In the genomic region with DNA sequence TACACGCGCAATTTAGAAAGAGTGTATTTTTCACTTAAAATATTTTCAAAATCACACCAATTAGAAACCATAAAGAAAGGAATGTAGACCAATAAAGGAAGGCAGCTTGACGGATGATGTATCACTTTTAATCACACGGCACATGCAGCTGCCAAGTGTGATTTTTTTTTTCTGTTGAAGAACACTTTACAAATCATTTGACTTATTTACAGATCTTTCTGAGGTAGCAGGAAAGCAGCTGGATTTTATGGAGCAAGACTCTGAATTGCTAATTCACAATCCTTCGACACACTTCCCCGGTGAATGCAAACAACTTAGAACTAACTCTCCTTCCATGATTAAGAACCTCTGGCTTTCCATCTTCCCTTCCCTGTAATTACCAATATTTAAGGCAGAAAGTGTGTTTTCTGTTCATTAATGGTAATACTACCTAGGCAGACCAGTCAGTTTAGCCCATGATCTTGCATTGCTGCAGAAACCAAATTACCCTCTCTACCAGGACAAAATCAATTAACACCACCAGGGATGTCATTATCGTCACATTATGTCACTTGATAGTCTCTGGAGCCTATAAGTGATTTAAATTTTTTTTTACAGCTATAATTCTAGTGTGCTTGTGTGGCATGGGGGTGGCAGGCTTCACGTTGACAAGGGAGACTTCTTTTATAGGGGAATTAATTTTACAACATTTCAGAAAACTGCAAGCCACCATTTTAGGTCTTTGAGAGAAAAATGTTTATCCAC, we compare ENCODE assay signal across 22 mouse cellular contexts.
DNase-seq lines count a peak whose midpoint lies in the region; ATAC-seq and TF ChIP-seq lines count a peak whose summit lies in the region.
"Had no signal": no experiment of that assay in that cellular context is flagged by ENCODE, and none has a peak within 500 bp of the region (broad histone marks: within the 10 kb centered on the region; RNA-seq: fewer than 3 reads in every experiment).

No protein-coding gene starts in this region.

- peak overlapping the region; percentile 46; the same call in 1 of the 2 replicates for H3K27ac ChIP-seq in forebrain, embryonic 12.5 days
- H3K27ac ChIP-seq in forebrain, embryonic 15.5 days (replicated peaks), result no peak overlapping the region; the same call in 1 of the 2 replicates
- no peak overlapping the region for H3K27ac ChIP-seq in lung, postnatal 0 days (ENCODE audit: low read length)
- H3K27ac ChIP-seq in limb, embryonic 11.5 days (replicated peaks; ENCODE audit: low read depth, low read length), result peak overlapping the region; percentile 61
- H3K27ac ChIP-seq in midbrain, embryonic 14.5 days (replicated peaks; ENCODE audit: low read depth, low read length), result peak overlapping the region; percentile 76
- H3K27ac ChIP-seq: embryonic facial prominence, embryonic 13.5 days; layer of hippocampus, adult 2 months; liver, embryonic 12.5 days; stomach, embryonic 15.5 days had no signal

- peaks cover 29% of the 10 kb centered on the region for H3K4me1 ChIP-seq in forebrain, embryonic 12.5 days
- H3K4me1 ChIP-seq in forebrain, embryonic 15.5 days, result peaks cover 19% of the 10 kb centered on the region
- H3K4me1 ChIP-seq in lung, postnatal 0 days (ENCODE audit: insufficient read depth, low read depth, low read length), result no peaks in the 10 kb centered on the region
- H3K4me1 ChIP-seq in limb, embryonic 11.5 days (ENCODE audit: control insufficient read depth, insufficient read depth, low read length), result peaks cover 12% of the 10 kb centered on the region; the same call in 1 of the 2 replicates
- peaks cover 27% of the 10 kb centered on the region for H3K4me1 ChIP-seq in midbrain, embryonic 14.5 days (ENCODE audit: control insufficient read depth, insufficient read depth, low read length)
- H3K4me1 ChIP-seq: embryonic facial prominence, embryonic 13.5 days; heart, embryonic 12.5 days; liver, embryonic 12.5 days; stomach, embryonic 15.5 days had no signal

- H3K4me3 ChIP-seq in forebrain, embryonic 12.5 days (replicated peaks), result no peak overlapping the region
- H3K4me3 ChIP-seq in forebrain, embryonic 15.5 days, result no peak overlapping the region
- no peak overlapping the region for H3K4me3 ChIP-seq in lung, postnatal 0 days (ENCODE audit: low read depth, low read length)
- H3K4me3 ChIP-seq in limb, embryonic 11.5 days (ENCODE audit: low read depth, low read length), result no peak overlapping the region
- H3K4me3 ChIP-seq in midbrain, embryonic 14.5 days (replicated peaks; ENCODE audit: low read depth, low read length), result no peak overlapping the region
- H3K4me3 ChIP-seq: embryonic facial prominence, embryonic 13.5 days; heart, embryonic 12.5 days; layer of hippocampus, adult 2 months; liver, embryonic 12.5 days; stomach, embryonic 15.5 days had no signal

- 0 out of 2 replicates have a peak, but pooled peaks cover 4% of the 10 kb centered on the region for H3K27me3 ChIP-seq in forebrain, embryonic 12.5 days
- peaks cover 3% of the 10 kb centered on the region; the same call in 1 of the 2 replicates for H3K27me3 ChIP-seq in forebrain, embryonic 15.5 days
- no peaks in the 10 kb centered on the region for H3K27me3 ChIP-seq in lung, postnatal 0 days (replicated peaks; ENCODE audit: insufficient read depth, low read length)
- H3K27me3 ChIP-seq in limb, embryonic 11.5 days (ENCODE audit: control insufficient read depth, insufficient read depth, low read length), result no peaks in the 10 kb centered on the region
- H3K27me3 ChIP-seq in midbrain, embryonic 14.5 days (ENCODE audit: control insufficient read depth, insufficient read depth, low read length), result no peaks in the 10 kb centered on the region
- H3K27me3 ChIP-seq: embryonic facial prominence, embryonic 13.5 days; heart, embryonic 12.5 days; liver, embryonic 12.5 days; stomach, embryonic 15.5 days had no signal

- no peaks in the 10 kb centered on the region for H3K9me3 ChIP-seq in forebrain, embryonic 12.5 days
- no peaks in the 10 kb centered on the region for H3K9me3 ChIP-seq in forebrain, embryonic 15.5 days
- no peaks in the 10 kb centered on the region for H3K9me3 ChIP-seq in lung, postnatal 0 days (ENCODE audit: low read length)
- no peaks in the 10 kb centered on the region for H3K9me3 ChIP-seq in limb, embryonic 11.5 days (ENCODE audit: control insufficient read depth, low read length)
- H3K9me3 ChIP-seq in midbrain, embryonic 14.5 days (ENCODE audit: control insufficient read depth, low read length), result no peaks in the 10 kb centered on the region
- H3K9me3 ChIP-seq: embryonic facial prominence, embryonic 13.5 days; G1E; heart, embryonic 12.5 days; liver, embryonic 12.5 days; stomach, embryonic 15.5 days had no signal

- DNase-seq in lung, postnatal 0 days (ENCODE audit: low spot score), result peak; percentile 17
- DNase-seq in lung, postnatal 36 days, result no peak
- DNase-seq in limb, embryonic 11.5 days (ENCODE audit: low spot score), result no peak
- DNase-seq in midbrain, embryonic 14.5 days, result peak; percentile 21
- no peak for DNase-seq in adrenal gland, postnatal 25 days
- no peak for DNase-seq in frontal cortex, postnatal 10 days (ENCODE audit: low spot score in 2 of 2)
- DNase-seq: cerebellum, adult 8-10 months; heart, postnatal 14 days; kidney, adult 18-20 months; kidney, postnatal 10 days; layer of hippocampus, postnatal 36 days; lung, adult 2 months; right cerebral cortex, postnatal 25 days; thymus, adult 2 months had no signal

- WGBS in forebrain, embryonic 12.5 days, result 67% methylated on average over 8 of the region's 8 CpGs
- 48% methylated on average over 8 of the region's 8 CpGs for WGBS in forebrain, embryonic 15.5 days
- WGBS in lung, postnatal 0 days, result 40% methylated on average over 8 of the region's 8 CpGs
- 14% methylated on average over 8 of the region's 8 CpGs for WGBS in limb, embryonic 11.5 days
- 54% methylated on average over 8 of the region's 8 CpGs for WGBS in midbrain, embryonic 14.5 days

- ATAC-seq in forebrain, embryonic 12.5 days (ENCODE audit: low FRiP score), result 0 out of 2 replicates have a peak, but pooled peaks have one; percentile 27
- no peak for ATAC-seq in forebrain, embryonic 15.5 days (replicated peaks)
- ATAC-seq in lung, postnatal 0 days, result no peak
- peak; percentile 26; the same call in 1 of the 2 replicates for ATAC-seq in limb, embryonic 11.5 days (ENCODE audit: insufficient number of reproducible peaks, low FRiP score, low TSS enrichment, low read depth)
- ATAC-seq in midbrain, embryonic 14.5 days (ENCODE audit: low FRiP score, low TSS enrichment), result no peak
- ATAC-seq: liver, embryonic 12.5 days had no signal

- no peak overlapping the region for H3K9ac ChIP-seq in forebrain, embryonic 12.5 days
- H3K9ac ChIP-seq in forebrain, embryonic 15.5 days (replicated peaks), result no peak overlapping the region
- no peak overlapping the region for H3K9ac ChIP-seq in lung, postnatal 0 days (replicated peaks; ENCODE audit: low read depth)
- no peak overlapping the region for H3K9ac ChIP-seq in limb, embryonic 11.5 days (ENCODE audit: low read length)
- no peak overlapping the region for H3K9ac ChIP-seq in midbrain, embryonic 14.5 days (replicated peaks; ENCODE audit: low read length)
- H3K9ac ChIP-seq: embryonic facial prominence, embryonic 13.5 days; heart, embryonic 12.5 days; liver, embryonic 12.5 days; stomach, embryonic 15.5 days had no signal

- no peak overlapping the region for H3K4me2 ChIP-seq in forebrain, embryonic 12.5 days
- no peak overlapping the region for H3K4me2 ChIP-seq in forebrain, embryonic 15.5 days (replicated peaks)
- no peak overlapping the region for H3K4me2 ChIP-seq in lung, postnatal 0 days (replicated peaks; ENCODE audit: low read depth, low read length)
- 0 out of 2 replicates have a peak overlapping the region, but pooled peaks have one; percentile 5 for H3K4me2 ChIP-seq in limb, embryonic 11.5 days (ENCODE audit: low read depth, severe bottlenecking)
- H3K4me2 ChIP-seq in midbrain, embryonic 14.5 days (ENCODE audit: low read length), result 0 out of 2 replicates have a peak overlapping the region, but pooled peaks have one; percentile 6
- H3K4me2 ChIP-seq: embryonic facial prominence, embryonic 13.5 days; heart, embryonic 12.5 days; liver, embryonic 12.5 days; stomach, embryonic 15.5 days had no signal

- H3K36me3 ChIP-seq in forebrain, embryonic 12.5 days (replicated peaks), result no peaks in the 10 kb centered on the region
- no peaks in the 10 kb centered on the region for H3K36me3 ChIP-seq in forebrain, embryonic 15.5 days
- H3K36me3 ChIP-seq in lung, postnatal 0 days (ENCODE audit: insufficient read depth, low read length), result no peaks in the 10 kb centered on the region
- H3K36me3 ChIP-seq in limb, embryonic 11.5 days (ENCODE audit: control insufficient read depth, insufficient read depth, low read length), result no peaks in the 10 kb centered on the region
- no peaks in the 10 kb centered on the region for H3K36me3 ChIP-seq in midbrain, embryonic 14.5 days (ENCODE audit: control insufficient read depth, insufficient read depth, low read length)
- H3K36me3 ChIP-seq: embryonic facial prominence, embryonic 13.5 days; G1E; heart, embryonic 12.5 days; liver, embryonic 12.5 days; stomach, embryonic 15.5 days had no signal

- TF ChIP-seq EP300 in lung, postnatal 0 days (IDR thresholded peaks at IDR 0.05), result no peak

- no peak for TF ChIP-seq CTCF in lung, postnatal 0 days (IDR thresholded peaks at IDR 0.05)

Comparison
In these comparisons a context has a peak if more than half of its experiments do, and no peak if none do; other contexts are left out.
1. ATAC-seq: peak in forebrain, embryonic 12.5 days (single experiment) and limb, embryonic 11.5 days (single experiment); none in forebrain, embryonic 15.5 days (single experiment), lung, postnatal 0 days (single experiment) and midbrain, embryonic 14.5 days (single experiment).
2. H3K27ac ChIP-seq: peak in forebrain, embryonic 12.5 days (single experiment), limb, embryonic 11.5 days (single experiment) and midbrain, embryonic 14.5 days (single experiment); none in forebrain, embryonic 15.5 days (single experiment) and lung, postnatal 0 days (single experiment).
3. DNase-seq: peak in lung, postnatal 0 days (single experiment) and midbrain, embryonic 14.5 days (single experiment); none in lung, postnatal 36 days (single experiment), limb, embryonic 11.5 days (single experiment), adrenal gland, postnatal 25 days (single experiment) and frontal cortex, postnatal 10 days (0 of 2).
4. H3K4me2 ChIP-seq: peak in limb, embryonic 11.5 days (single experiment) and midbrain, embryonic 14.5 days (single experiment); none in forebrain, embryonic 12.5 days (single experiment), forebrain, embryonic 15.5 days (single experiment) and lung, postnatal 0 days (single experiment).